Mouse (Mus musculus) stomach, postnatal 0 days (tissue): ENCODE measurements around the gene Cgnl1. TPM values are rescaled to one million over a fixed set of nuclear protein-coding genes. Genes with fewer than 3 reads are reported as not detected.
A peak's percentile ranks its signal among the peaks of the same experiment; 100 is the strongest.

Source experiments
- ATAC-seq: fragments of 200-750 bp; cut with Nextera tagmentation; 2 replicates; pipeline ENCODE4 v1.8.0; 2017; ENCODE audit not compliant: low FRiP score, low TSS enrichment
- DNase-seq: peaks from one replicate; pipeline ENCODE4 v3.0.0-alpha.2; 2016; ENCODE audit warnings: low spot score
- H3K27ac ChIP-seq: fragments of 300-500 bp; sonication (generic); replicated peaks from 2 replicates; pipeline ENCODE4 v1.5.1; 2014; ENCODE audit warnings: mild to moderate bottlenecking, control low read depth
- H3K27me3 ChIP-seq: fragments of 300-500 bp; sonication (generic); 2 replicates; pipeline ENCODE4 v1.6.1; 2014; ENCODE audit warnings: low read length; ENCODE audit not compliant: control insufficient read depth, insufficient read depth
- H3K36me3 ChIP-seq: fragments of 300-500 bp; sonication (generic); 2 replicates; pipeline ENCODE4 v1.6.1; 2014; ENCODE audit warnings: low read length, mixed read lengths; ENCODE audit not compliant: control insufficient read depth, insufficient read depth
- H3K4me1 ChIP-seq: fragments of 300-500 bp; sonication (generic); replicated peaks from 2 replicates; pipeline ENCODE4 v1.6.1; 2014; ENCODE audit warnings: antibody characterized with exemption; ENCODE audit not compliant: control insufficient read depth, insufficient read depth
- H3K4me2 ChIP-seq: fragments of 300-500 bp; sonication (generic); replicated peaks from 2 replicates; pipeline ENCODE4 v1.6.1; 2014; ENCODE audit warnings: low read depth, mild to moderate bottlenecking, control low read depth, moderate library complexity
- H3K4me3 ChIP-seq: fragments of 300-500 bp; sonication (generic); 2 replicates; pipeline ENCODE4 v1.5.1; 2014; ENCODE audit warnings: low read depth, low read length, control low read depth
- H3K9ac ChIP-seq: fragments of 300-500 bp; sonication (generic); 2 replicates; pipeline ENCODE4 v1.6.1; 2014; ENCODE audit warnings: mild to moderate bottlenecking, low read length, control low read depth, mixed read lengths
- H3K9me3 ChIP-seq: fragments of 300-500 bp; sonication (generic); 2 replicates; pipeline ENCODE4 v1.6.1; 2016; ENCODE audit warnings: low read length; ENCODE audit not compliant: control insufficient read depth
- CTCF ChIP-seq: IDR thresholded peaks from 2 replicates; pipeline ENCODE4 v1.5.1; 2016; ENCODE audit warnings: antibody characterized with exemption, low read depth, mild to moderate bottlenecking, moderate library complexity
- EP300 ChIP-seq: optimal IDR thresholded peaks from 2 replicates; pipeline ENCODE3; 2016; ENCODE audit warnings: antibody characterized with exemption
- WGBS: fragments of 180-500 bp; shearing (Covaris S2); extraction: QIAGEN DNeasy Blood & Tissue Kit; methylation state at CpG from one replicate; pipeline ENCODE4 v1.1.7; 2014; 5-methylcytosine and 5-hydroxymethylcytosine counted together
- polyA plus RNA-seq: library from polyadenylated mRNA; unstranded; fragments of >200 nt; fragmentation: Nextera tagmentation; extraction: Ambion mirVana; gene quantifications from 2 replicates; pipeline ENCODE4 v1.2.1, GENCODE M21; 2015

The Cgnl1 gene
- polyA plus RNA-seq, 1 experiment from 2014 or later: 6.3 TPM

DNA sequence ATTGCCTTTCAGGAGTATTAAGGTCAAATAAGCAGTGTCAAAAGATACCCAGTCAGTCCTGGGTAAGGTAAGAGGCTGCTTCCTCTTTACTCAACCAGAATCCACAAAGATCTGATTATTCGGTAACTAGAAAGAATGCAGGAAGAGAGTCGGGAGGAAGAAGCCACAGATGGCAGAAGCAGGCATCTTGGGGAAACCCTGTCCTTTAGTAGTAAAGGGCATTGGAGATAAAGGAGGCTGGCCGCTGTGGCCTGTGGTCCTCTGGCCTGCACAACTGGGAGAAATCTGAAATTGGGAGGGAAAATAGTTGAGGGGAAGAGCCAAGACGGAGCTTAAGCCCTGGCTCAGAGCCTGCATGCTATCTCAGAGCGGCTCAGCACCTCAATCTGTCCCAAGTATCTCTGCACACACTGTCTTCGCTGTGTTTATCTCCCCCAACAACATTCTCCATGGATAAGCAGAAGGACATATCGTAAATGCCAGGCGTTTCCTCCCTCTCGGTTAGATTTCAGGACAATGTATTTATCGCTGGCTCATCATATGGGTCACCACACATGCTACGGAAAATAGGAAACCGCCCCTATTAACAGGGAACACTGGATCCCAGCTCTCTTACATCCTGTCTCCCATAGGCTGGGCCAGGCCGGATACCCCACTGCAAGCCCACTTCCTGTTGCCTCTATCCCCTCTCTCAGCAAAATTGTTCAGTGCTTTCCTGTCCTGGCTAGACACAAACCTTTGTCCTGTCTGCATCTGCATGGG, 164.9 kb downstream of the Cgnl1 start:
- H3K9ac ChIP-seq: no peak overlapping the region
- no peak overlapping the region for H3K27ac ChIP-seq
- H3K27me3 ChIP-seq: no peaks in the 10 kb centered on the region
- no peak overlapping the region for H3K4me3 ChIP-seq
- ATAC-seq: no peak
- TF ChIP-seq EP300 (no peak), CTCF (no peak)
- no peaks in the 10 kb centered on the region for H3K4me1 ChIP-seq
- H3K4me2 ChIP-seq: no peak overlapping the region
- H3K9me3 ChIP-seq: no peaks in the 10 kb centered on the region
- H3K36me3 ChIP-seq: no peaks in the 10 kb centered on the region
- WGBS: 67% methylated on average over 13 of the region's 13 CpGs
- no peak for DNase-seq

DNA sequence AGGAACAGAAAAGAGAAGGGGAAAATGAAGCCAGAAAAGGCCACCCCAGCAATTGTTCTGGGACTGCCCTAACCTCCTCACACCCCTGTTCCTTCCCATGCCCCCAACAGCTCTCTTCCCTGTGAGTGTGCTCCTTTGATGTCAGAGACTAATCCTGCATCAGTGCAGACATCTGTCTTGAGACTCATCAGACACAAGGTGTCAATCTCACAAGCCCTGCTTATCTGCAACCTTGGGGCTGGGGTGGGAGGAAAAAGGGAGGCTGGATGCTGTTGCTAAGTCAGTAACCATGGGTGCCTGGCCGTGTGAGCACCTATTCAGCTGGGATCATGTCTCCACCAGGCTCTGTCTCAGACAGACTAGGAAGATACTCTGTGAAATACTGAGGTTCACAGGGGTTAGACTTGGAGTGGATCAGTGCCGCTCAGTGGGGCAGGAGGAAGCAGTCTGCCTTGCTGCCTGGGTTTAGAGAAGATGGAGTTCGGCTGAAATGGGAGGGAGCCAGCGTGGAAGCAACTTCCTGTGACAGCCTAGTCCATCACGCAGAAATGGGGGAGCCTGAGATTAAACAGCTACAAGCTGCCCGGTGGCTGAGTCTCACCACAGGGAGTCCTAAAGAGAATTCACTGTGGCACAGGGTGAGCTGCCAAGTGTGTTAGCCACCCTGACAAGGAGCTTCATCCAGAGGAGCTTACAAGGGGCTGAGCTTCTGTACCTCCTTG, 166.3 kb downstream of the Cgnl1 start:
- no peaks in the 10 kb centered on the region for H3K27me3 ChIP-seq
- H3K4me3 ChIP-seq: no peak overlapping the region
- H3K4me2 ChIP-seq: no peak overlapping the region
- H3K9ac ChIP-seq: no peak overlapping the region
- TF ChIP-seq EP300: no peak
- TF ChIP-seq CTCF: no peak
- 45% methylated on average over 6 of the region's 6 CpGs for WGBS
- no peaks in the 10 kb centered on the region for H3K36me3 ChIP-seq
- no peaks in the 10 kb centered on the region for H3K4me1 ChIP-seq
- DNase-seq (no peak), ATAC-seq (no peak)
- H3K27ac ChIP-seq: no peak overlapping the region
- H3K9me3 ChIP-seq: no peaks in the 10 kb centered on the region

DNA sequence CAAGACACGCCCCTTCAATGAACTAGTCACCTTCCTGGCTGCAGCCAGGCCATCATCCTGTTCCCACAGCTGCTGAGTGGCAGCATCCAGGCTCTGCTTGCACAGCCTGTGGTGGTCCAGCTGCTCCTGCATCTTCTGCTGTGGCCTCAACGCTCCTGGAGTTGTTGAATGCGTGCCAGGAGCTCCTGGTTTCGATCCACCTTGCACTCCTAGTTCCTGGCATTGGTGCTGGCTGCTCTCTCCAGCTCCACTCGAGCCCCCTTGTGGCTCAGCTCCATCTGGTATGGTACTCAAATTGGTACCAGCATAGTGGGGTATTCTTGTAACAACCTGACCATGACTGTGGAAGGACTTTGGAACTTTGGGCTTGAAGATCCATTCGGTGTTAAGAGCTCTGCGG, 171.5 kb downstream of the Cgnl1 start:
- Histone ChIP-seq H3K4me3 (no peak overlapping the region), H3K27me3 (no peaks in the 10 kb centered on the region), H3K4me2 (no peak overlapping the region), H3K27ac (no peak overlapping the region), H3K4me1 (no peaks in the 10 kb centered on the region), H3K9ac (no peak overlapping the region), H3K9me3 (no peaks in the 10 kb centered on the region), H3K36me3 (no peaks in the 10 kb centered on the region)
- TF ChIP-seq CTCF (no peak), EP300 (no peak)
- DNase-seq: no peak
- 69% methylated on average over 7 of the region's 7 CpGs for WGBS
- no peak for ATAC-seq

DNA sequence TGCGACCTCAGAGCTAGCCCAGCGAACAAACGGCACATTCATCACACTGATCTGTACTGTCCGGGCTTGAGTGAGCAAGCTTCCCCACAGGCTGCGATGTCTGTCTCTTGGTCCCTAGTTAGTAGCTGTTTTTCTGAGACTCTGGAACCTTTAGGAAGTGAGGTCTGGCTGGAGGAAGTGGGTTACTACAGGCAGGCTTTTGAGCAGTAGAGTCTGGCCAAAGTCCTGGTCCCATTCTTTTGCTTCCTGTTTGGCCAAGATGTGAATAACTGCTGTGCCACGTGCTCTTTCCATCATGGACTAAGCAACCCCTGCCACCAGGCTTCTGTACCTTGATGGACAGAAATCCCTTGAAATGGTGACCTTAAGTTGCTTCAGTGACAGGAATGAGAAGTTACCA, 174.5 kb downstream of the Cgnl1 start:
- Histone ChIP-seq H3K4me1 (peaks cover 7% of the 10 kb centered on the region; the same call in 1 of the 2 replicates), H3K9me3 (no peaks in the 10 kb centered on the region), H3K9ac (no peak overlapping the region), H3K36me3 (no peaks in the 10 kb centered on the region), H3K4me3 (no peak overlapping the region), H3K27ac (0 out of 2 replicates have a peak overlapping the region, but pooled peaks have one; percentile 24), H3K27me3 (no peaks in the 10 kb centered on the region), H3K4me2 (no peak overlapping the region)
- DNase-seq: no peak
- no peak for TF ChIP-seq EP300
- ATAC-seq: no peak
- WGBS: 63% methylated on average over 6 of the region's 6 CpGs

- DNase-seq (no peak), ATAC-seq (peak; percentile 33; the same call in 1 of the 2 replicates)
- 0 out of 2 replicates have a peak overlapping the region, but pooled peaks have one; percentile 35 for H3K27ac ChIP-seq
- H3K4me2 ChIP-seq: peak overlapping the region; percentile 82
- H3K9me3 ChIP-seq: no peaks in the 10 kb centered on the region
- TF ChIP-seq CTCF: peak; percentile 34
- TF ChIP-seq EP300: no peak
- H3K9ac ChIP-seq: peak overlapping the region; percentile 66; the same call in 1 of the 2 replicates
- H3K4me1 ChIP-seq: peaks cover 7% of the 10 kb centered on the region; the same call in 1 of the 2 replicates
- no peaks in the 10 kb centered on the region for H3K36me3 ChIP-seq
- H3K4me3 ChIP-seq: peak overlapping the region; percentile 51
- WGBS: 29% methylated on average over 6 of the region's 6 CpGs
- H3K27me3 ChIP-seq: no peaks in the 10 kb centered on the region
Observed at GRCm38 (mm10) chr9:71592577-71593285, 178.7 kb downstream of the Cgnl1 start.
